Mouse (Mus musculus) lung, embryonic 15.5 days (tissue): ENCODE data around the gene Rft1. TPM values are rescaled to one million over a fixed set of nuclear protein-coding genes. Genes with fewer than 3 reads are reported as not detected.

Experiments
- ATAC-seq: fragments of 200-750 bp; cut with Nextera tagmentation; 2 replicates; pipeline ENCODE4 v1.8.0; 2017; ENCODE audit warnings: moderate number of reproducible peaks, borderline replicate concordance; ENCODE audit not compliant: low FRiP score, low TSS enrichment; ENCODE audit errors: extremely low read depth
- H3K27ac ChIP-seq: fragments of 300-500 bp; sonication (generic); 2 replicates; pipeline ENCODE4 v1.5.1; 2015; ENCODE audit warnings: moderate library complexity, mild to moderate bottlenecking, inconsistent platforms
- H3K27me3 ChIP-seq: fragments of 300-500 bp; sonication (generic); 2 replicates; pipeline ENCODE4 v1.6.1; 2015; ENCODE audit warnings: inconsistent platforms
- H3K36me3 ChIP-seq: fragments of 300-500 bp; sonication (generic); 2 replicates; pipeline ENCODE4 v1.6.1; 2015; ENCODE audit warnings: inconsistent platforms
- H3K4me1 ChIP-seq: fragments of 300-500 bp; sonication (generic); 2 replicates; pipeline ENCODE4 v1.6.1; 2015; ENCODE audit warnings: inconsistent platforms
- H3K4me2 ChIP-seq: fragments of 300-500 bp; sonication (generic); 2 replicates; pipeline ENCODE4 v1.6.1; 2015; ENCODE audit warnings: inconsistent platforms, mild to moderate bottlenecking, moderate library complexity
- H3K4me3 ChIP-seq: fragments of 300-500 bp; sonication (generic); 2 replicates; pipeline ENCODE4 v1.5.1; 2015; ENCODE audit warnings: mild to moderate bottlenecking, inconsistent platforms
- H3K9ac ChIP-seq: fragments of 300-500 bp; sonication (generic); 2 replicates; pipeline ENCODE4 v1.6.1; 2015; ENCODE audit warnings: inconsistent platforms
- H3K9me3 ChIP-seq: fragments of 300-500 bp; sonication (generic); 2 replicates; pipeline ENCODE4 v1.6.1; 2016; ENCODE audit warnings: inconsistent platforms
- WGBS: fragments of 180-500 bp; shearing (Covaris S2); methylation state at CpG from one replicate; pipeline ENCODE4 v1.1.7; 2015; 5-methylcytosine and 5-hydroxymethylcytosine counted together
- polyA plus RNA-seq: library from polyadenylated mRNA; unstranded; fragments of >200 nt; fragmentation: Nextera tagmentation; extraction: Ambion mirVana; gene quantifications from 2 replicates; pipeline ENCODE4 v1.2.1, GENCODE M21; 2015

Rft1 gene
- polyA plus RNA-seq, 1 experiment from 2014 or later = 17.8 TPM

GRCm38 (mm10) chr14:30631834-30632233 is 22.3 kb upstream of the Rft1 start:
- H3K27me3 ChIP-seq = no peaks in the 10 kb centered on the region
- H3K9ac ChIP-seq = no peak overlapping the region
- H3K4me2 ChIP-seq = no peak overlapping the region; the same call in 1 of the 2 replicates
- H3K9me3 ChIP-seq = no peaks in the 10 kb centered on the region
- H3K27ac ChIP-seq = peak overlapping the region; percentile 94
- H3K4me1 ChIP-seq = peaks cover 37% of the 10 kb centered on the region
- H3K36me3 ChIP-seq = no peaks in the 10 kb centered on the region
- WGBS = 56% methylated on average over 2 of the region's 2 CpGs
- no peak; the same call in 1 of the 2 replicates for ATAC-seq
- no peak overlapping the region for H3K4me3 ChIP-seq

GRCm38 (mm10) chr14:30633708-30634107 is 20.5 kb upstream of the Rft1 start:
- no peak for ATAC-seq
- H3K9ac ChIP-seq = no peak overlapping the region
- 69% methylated on average over 7 of the region's 7 CpGs for WGBS
- H3K9me3 ChIP-seq = no peaks in the 10 kb centered on the region
- H3K4me3 ChIP-seq = no peak overlapping the region
- no peak overlapping the region for H3K27ac ChIP-seq
- H3K36me3 ChIP-seq = no peaks in the 10 kb centered on the region
- peaks cover 35% of the 10 kb centered on the region for H3K4me1 ChIP-seq
- no peaks in the 10 kb centered on the region for H3K27me3 ChIP-seq
- H3K4me2 ChIP-seq = no peak overlapping the region

GRCm38 (mm10) chr14:30634418-30634817 is 19.7 kb upstream of the Rft1 start:
- Histone ChIP-seq H3K9ac (no peak overlapping the region), H3K4me2 (no peak overlapping the region), H3K4me3 (no peak overlapping the region), H3K27ac (no peak overlapping the region), H3K9me3 (no peaks in the 10 kb centered on the region), H3K4me1 (peaks cover 31% of the 10 kb centered on the region), H3K27me3 (no peaks in the 10 kb centered on the region), H3K36me3 (no peaks in the 10 kb centered on the region)
- WGBS = 92% methylated on average over 1 of the region's 1 CpGs
- ATAC-seq = no peak

- H3K36me3 ChIP-seq = no peaks in the 10 kb centered on the region
- no peak overlapping the region for H3K9ac ChIP-seq
- no peaks in the 10 kb centered on the region for H3K9me3 ChIP-seq
- no peak overlapping the region for H3K4me3 ChIP-seq
- H3K27ac ChIP-seq = no peak overlapping the region
- WGBS = 66% methylated on average over 13 of the region's 13 CpGs
- peaks cover 22% of the 10 kb centered on the region for H3K4me1 ChIP-seq
- H3K4me2 ChIP-seq = no peak overlapping the region
- no peaks in the 10 kb centered on the region for H3K27me3 ChIP-seq
- no peak for ATAC-seq
Measured at GRCm38 (mm10) chr14:30635219-30635910, 18.8 kb upstream of the Rft1 start.

- no peaks in the 10 kb centered on the region for H3K36me3 ChIP-seq
- H3K4me3 ChIP-seq = no peak overlapping the region
- peaks cover 24% of the 10 kb centered on the region for H3K4me1 ChIP-seq
- no peaks in the 10 kb centered on the region for H3K27me3 ChIP-seq
- WGBS = 79% methylated on average over 9 of the region's 9 CpGs
- H3K9me3 ChIP-seq = no peaks in the 10 kb centered on the region
- ATAC-seq = no peak
- H3K27ac ChIP-seq = no peak overlapping the region
- H3K4me2 ChIP-seq = no peak overlapping the region
- no peak overlapping the region for H3K9ac ChIP-seq
Measured at GRCm38 (mm10) chr14:30636499-30636898, 17.7 kb upstream of the Rft1 start.

- Histone ChIP-seq H3K36me3 (no peaks in the 10 kb centered on the region), H3K4me2 (no peak overlapping the region), H3K4me3 (no peak overlapping the region), H3K9me3 (no peaks in the 10 kb centered on the region), H3K4me1 (peaks cover 24% of the 10 kb centered on the region), H3K9ac (no peak overlapping the region), H3K27ac (no peak overlapping the region), H3K27me3 (no peaks in the 10 kb centered on the region)
- WGBS = 80% methylated on average over 2 of the region's 2 CpGs
- no peak for ATAC-seq
Measured at GRCm38 (mm10) chr14:30637087-30637486, 17.1 kb upstream of the Rft1 start.

GRCm38 (mm10) chr14:30638009-30638408 is 16.2 kb upstream of the Rft1 start:
- Histone ChIP-seq H3K4me1 (peaks cover 19% of the 10 kb centered on the region), H3K36me3 (no peaks in the 10 kb centered on the region), H3K27ac (no peak overlapping the region), H3K9ac (no peak overlapping the region), H3K9me3 (no peaks in the 10 kb centered on the region), H3K4me2 (no peak overlapping the region), H3K4me3 (no peak overlapping the region), H3K27me3 (no peaks in the 10 kb centered on the region)
- WGBS = 65% methylated on average over 4 of the region's 4 CpGs
- no peak for ATAC-seq

- H3K27me3 ChIP-seq = no peaks in the 10 kb centered on the region
- H3K9ac ChIP-seq = no peak overlapping the region
- ATAC-seq = no peak
- no peaks in the 10 kb centered on the region for H3K36me3 ChIP-seq
- H3K4me3 ChIP-seq = no peak overlapping the region
- WGBS = 73% methylated on average over 4 of the region's 4 CpGs
- no peak overlapping the region for H3K4me2 ChIP-seq
- no peak overlapping the region for H3K27ac ChIP-seq
- H3K4me1 ChIP-seq = peaks cover 19% of the 10 kb centered on the region
- no peaks in the 10 kb centered on the region for H3K9me3 ChIP-seq
Measured at GRCm38 (mm10) chr14:30638686-30639085, 15.5 kb upstream of the Rft1 start.

- 65% methylated on average over 2 of the region's 2 CpGs for WGBS
- no peak overlapping the region for H3K9ac ChIP-seq
- H3K27me3 ChIP-seq = no peaks in the 10 kb centered on the region
- H3K4me3 ChIP-seq = no peak overlapping the region
- H3K4me2 ChIP-seq = no peak overlapping the region
- peaks cover 19% of the 10 kb centered on the region for H3K4me1 ChIP-seq
- H3K27ac ChIP-seq = peak overlapping the region; percentile 55
- H3K9me3 ChIP-seq = no peaks in the 10 kb centered on the region
- ATAC-seq = no peak
- no peaks in the 10 kb centered on the region for H3K36me3 ChIP-seq
Measured at GRCm38 (mm10) chr14:30641748-30642147, 12.4 kb upstream of the Rft1 start.

- ATAC-seq = no peak
- Histone ChIP-seq H3K27me3 (no peaks in the 10 kb centered on the region), H3K36me3 (no peaks in the 10 kb centered on the region), H3K4me3 (no peak overlapping the region), H3K4me2 (no peak overlapping the region), H3K27ac (no peak overlapping the region), H3K9me3 (no peaks in the 10 kb centered on the region), H3K4me1 (peaks cover 17% of the 10 kb centered on the region), H3K9ac (no peak overlapping the region)
- WGBS = 90% methylated on average over 2 of the region's 2 CpGs
Measured at GRCm38 (mm10) chr14:30644026-30644425, 10.1 kb upstream of the Rft1 start.

- H3K27ac ChIP-seq = no peak overlapping the region
- no peak for ATAC-seq
- no peaks in the 10 kb centered on the region for H3K27me3 ChIP-seq
- no peak overlapping the region for H3K4me3 ChIP-seq
- peaks cover 17% of the 10 kb centered on the region for H3K4me1 ChIP-seq
- no peaks in the 10 kb centered on the region for H3K36me3 ChIP-seq
- no peaks in the 10 kb centered on the region for H3K9me3 ChIP-seq
- 56% methylated on average over 8 of the region's 8 CpGs for WGBS
- H3K9ac ChIP-seq = no peak overlapping the region
- no peak overlapping the region for H3K4me2 ChIP-seq
Measured at GRCm38 (mm10) chr14:30645066-30645465, 9.1 kb upstream of the Rft1 start.

GRCm38 (mm10) chr14:30646486-30646885 is 7.7 kb upstream of the Rft1 start:
- no peak overlapping the region for H3K27ac ChIP-seq
- ATAC-seq = no peak
- no peaks in the 10 kb centered on the region for H3K27me3 ChIP-seq
- H3K4me2 ChIP-seq = no peak overlapping the region
- H3K4me3 ChIP-seq = no peak overlapping the region
- no peaks in the 10 kb centered on the region for H3K36me3 ChIP-seq
- H3K4me1 ChIP-seq = peaks cover 12% of the 10 kb centered on the region
- H3K9ac ChIP-seq = no peak overlapping the region
- no peaks in the 10 kb centered on the region for H3K9me3 ChIP-seq
- WGBS = 82% methylated on average over 1 of the region's 1 CpGs

GRCm38 (mm10) chr14:30648478-30648877 is 5.7 kb upstream of the Rft1 start:
- no peak for ATAC-seq
- H3K36me3 ChIP-seq = no peaks in the 10 kb centered on the region
- peaks cover 3% of the 10 kb centered on the region; the same call in 1 of the 2 replicates for H3K4me1 ChIP-seq
- H3K27ac ChIP-seq = no peak overlapping the region
- no peaks in the 10 kb centered on the region for H3K9me3 ChIP-seq
- no peaks in the 10 kb centered on the region for H3K27me3 ChIP-seq
- WGBS = 40% methylated on average over 3 of the region's 3 CpGs
- H3K9ac ChIP-seq = no peak overlapping the region
- H3K4me2 ChIP-seq = no peak overlapping the region
- H3K4me3 ChIP-seq = no peak overlapping the region
